Mouse (Mus musculus) right cerebral cortex, postnatal 10 days (tissue): ENCODE results near the gene Slc5a6.

Source experiments
- DNase-seq, 2 experiments: peaks; one replicate each; pipeline ENCODE4 v3.0.0; 2021; ENCODE audit warnings: low spot score in 2 of 2

Gene Slc5a6

GRCm38 (mm10) chr5:31048763-31049641 is at the start of gene Slc5a6:
Slc5a6 (minus strand) TSS chr5:31048924.
- peak; percentile 59 to 64 for DNase-seq

- no peak for DNase-seq
These were observed 47.2 kb upstream of the Slc5a6 start for GRCm38 (mm10) chr5:31095711-31096480.

- DNase-seq, result peak; percentile 56 to 60
These were observed 46.3 kb upstream of the Slc5a6 start for GRCm38 (mm10) chr5:31094799-31095691.

- DNase-seq, result peak in 1 of 2 experiments; percentile 39
These were observed 45.5 kb upstream of the Slc5a6 start for GRCm38 (mm10) chr5:31094100-31094798.

- DNase-seq, result peak; percentile 75 to 83
These were observed 44.7 kb upstream of the Slc5a6 start for GRCm38 (mm10) chr5:31093151-31094041.

- peak; percentile 74 to 76 for DNase-seq
These were observed 43.7 kb upstream of the Slc5a6 start for GRCm38 (mm10) chr5:31092231-31092975.

- no peak for DNase-seq
These were observed 38.4 kb upstream of the Slc5a6 start for GRCm38 (mm10) chr5:31087131-31087530.

GRCm38 (mm10) chr5:31086606-31087005 is 37.9 kb upstream of the Slc5a6 start:
- DNase-seq, result peak in 1 of 2 experiments; percentile 29

- DNase-seq, result peak in 1 of 2 experiments; percentile 30
These were observed 35.2 kb upstream of the Slc5a6 start for GRCm38 (mm10) chr5:31083949-31084348.

GRCm38 (mm10) chr5:31082935-31083625 is 34.4 kb upstream of the Slc5a6 start:
- DNase-seq, result no peak

- peak; percentile 70 to 77 for DNase-seq
These were observed 33.6 kb upstream of the Slc5a6 start for GRCm38 (mm10) chr5:31082355-31082754.

GRCm38 (mm10) chr5:31081386-31081785 is 32.7 kb upstream of the Slc5a6 start:
- DNase-seq, result peak; percentile 59 to 64

GRCm38 (mm10) chr5:31080795-31081164 is 32.1 kb upstream of the Slc5a6 start:
- peak in 1 of 2 experiments; percentile 36 for DNase-seq

- DNase-seq, result peak; percentile 79 to 88
These were observed 31.5 kb upstream of the Slc5a6 start for GRCm38 (mm10) chr5:31080059-31080794.

- DNase-seq, result no peak
These were observed 27.6 kb upstream of the Slc5a6 start for GRCm38 (mm10) chr5:31076346-31076745.

- no peak for DNase-seq
These were observed 24.5 kb upstream of the Slc5a6 start for GRCm38 (mm10) chr5:31073176-31073575.

- peak in 1 of 2 experiments; percentile 27 for DNase-seq
These were observed 23.1 kb upstream of the Slc5a6 start for GRCm38 (mm10) chr5:31071821-31072220.

GRCm38 (mm10) chr5:31071059-31071458 is 22.3 kb upstream of the Slc5a6 start:
- no peak for DNase-seq
